Mouse (Mus musculus): Measurements from ENCODE around the gene Rad51c.
"Not testable (repeated sequence)": the region's sequence is repeated elsewhere in the genome, so short reads cannot be mapped to it uniquely, and the experiment has no call there.

GRCm38 (mm10) chr11:87435107-87435506, 30.4 kb upstream of the Rad51c start:
- not testable (repeated sequence) for TF ChIP-seq CTCF, EP300 (IDR thresholded peaks at IDR 0.05; ENCODE audit: low read depth)

All from liver, postnatal 0 days (tissue).